Comparison of ENCODE assay signal across 13 mouse cellular contexts in genomic region chr10:80760596-80761524, GRCm38 (mm10). TPM values are rescaled to one million over a fixed set of nuclear protein-coding genes. Genes with fewer than 3 reads are reported as not detected.
DNase-seq lines count a peak whose midpoint lies in the region; ATAC-seq and TF ChIP-seq lines count a peak whose summit lies in the region.
"Had no signal": no experiment of that assay in that cellular context is flagged by ENCODE, and none has a peak within 500 bp of the region (broad histone marks: within the 10 kb centered on the region; RNA-seq: fewer than 3 reads in every experiment).

No protein-coding gene starts in this region.

- H3K9me3 ChIP-seq in intestine, embryonic 15.5 days: no peaks in the 10 kb centered on the region

- no peaks in the 10 kb centered on the region for H3K27me3 ChIP-seq in heart, adult 2 months (ENCODE audit: control insufficient read depth, insufficient read depth, low read length)
- H3K27me3 ChIP-seq in intestine, embryonic 15.5 days (replicated peaks): no peaks in the 10 kb centered on the region
- H3K27me3 ChIP-seq: CH12.LX had no signal

- no peak overlapping the region for H3K9ac ChIP-seq in heart, adult 2 months (ENCODE audit: low read depth, low read length)
- H3K9ac ChIP-seq in intestine, embryonic 15.5 days: peak overlapping the region; percentile 5; the same call in 1 of the 2 replicates
- H3K9ac ChIP-seq: lung, embryonic 14.5 days had no signal

- H3K36me3 ChIP-seq in heart, adult 2 months (ENCODE audit: control insufficient read depth, insufficient read depth, low read length): no peaks in the 10 kb centered on the region
- H3K36me3 ChIP-seq in intestine, embryonic 15.5 days: no peaks in the 10 kb centered on the region; the same call in 1 of the 2 replicates

- peaks cover 34% of the 10 kb centered on the region for H3K4me1 ChIP-seq in heart, adult 2 months (ENCODE audit: control insufficient read depth, insufficient read depth, low read length)
- H3K4me1 ChIP-seq in intestine, embryonic 15.5 days (replicated peaks): peaks cover 45% of the 10 kb centered on the region

- TF ChIP-seq EP300 in heart, adult 2 months (IDR thresholded peaks at IDR 0.05; ENCODE audit: insufficient read depth, low read depth, low read length): no peak

- no peak for TF ChIP-seq CTCF in heart, adult 2 months (IDR thresholded peaks at IDR 0.05)
- no peak for TF ChIP-seq CTCF in layer of hippocampus, adult 2 months (conservative IDR thresholded peaks at IDR 0.05)

- TF ChIP-seq POLR2A in heart, adult 2 months (IDR thresholded peaks at IDR 0.05; ENCODE audit: insufficient read depth, low read depth, low read length): no peak

- H3K4me3 ChIP-seq in heart, adult 2 months: no peak overlapping the region
- no peak overlapping the region for H3K4me3 ChIP-seq in layer of hippocampus, adult 2 months
- no peak overlapping the region for H3K4me3 ChIP-seq in intestine, embryonic 15.5 days (replicated peaks)
- H3K4me3 ChIP-seq: erythroblast, embryonic 14.5 days had no signal

- intact Hi-C loops in heart, adult 2 months (cut with DNase I): no loop called here
- intact Hi-C loops in heart, postnatal 25 days (cut with DNase I): no loop called here
- intact Hi-C loops in left cerebral cortex, postnatal 25 days (cut with DNase I): no loop called here

- peak overlapping the region; percentile 0 for H3K27ac ChIP-seq in heart, adult 2 months
- H3K27ac ChIP-seq in layer of hippocampus, adult 2 months: peak overlapping the region; percentile 28
- 0 out of 2 replicates have a peak overlapping the region, but pooled peaks have one; percentile 32 for H3K27ac ChIP-seq in intestine, embryonic 15.5 days

- peaks cover 10% of the 10 kb centered on the region for H3K79me2 ChIP-seq in heart, adult 2 months (replicated peaks; ENCODE audit: control insufficient read depth, insufficient read depth, low read length)

- no peak for ATAC-seq in intestine, embryonic 15.5 days

- 49% methylated on average over 4 of the region's 4 CpGs for WGBS in heart, adult 2 months
- 76% methylated on average over 4 of the region's 4 CpGs for WGBS in intestine, embryonic 15.5 days

- no peak for DNase-seq in heart, adult 2 months
- DNase-seq in heart, postnatal 25 days (ENCODE audit: low spot score): no peak
- DNase-seq in layer of hippocampus, adult 2 months (ENCODE audit: low spot score in 2 of 2): no peak
- DNase-seq in layer of hippocampus, adult 18-20 months (ENCODE audit: low spot score in 2 of 2): no peak
- peak; percentile 60 for DNase-seq in kidney, postnatal 14 days
- DNase-seq in left cerebral cortex, adult 8-10 months (ENCODE audit: low spot score in 2 of 2): no peak
- no peak for DNase-seq in left cerebral cortex, postnatal 25 days (ENCODE audit: low spot score in 2 of 2)
- DNase-seq: left cerebral cortex, postnatal 4 days; lung, embryonic 14.5 days; spleen, adult 18-20 months had no signal

- H3K4me2 ChIP-seq in intestine, embryonic 15.5 days (replicated peaks): peak overlapping the region; percentile 9; the same call in 1 of the 2 replicates
- H3K4me2 ChIP-seq: lung, embryonic 14.5 days had no signal

RNA-seq across cellular contexts. Expression of gene Dot1l, which starts 5.9 kb away (rescaled TPM):
- 10 to 100 TPM; 18.8 to 19.6 TPM for total RNA-seq in heart, adult 2 months (2021)
- 35.0 and 39.6 TPM in 2 replicates for polyA plus RNA-seq in heart, adult 2 months (2012; rRNA removed)
- total RNA-seq in heart, postnatal 25 days (2021): 10 to 100 TPM; 31.2 to 31.4 TPM
- total RNA-seq in layer of hippocampus, adult 2 months (2021): 10 to 100 TPM; 52.0 to 63.6 TPM
- total RNA-seq in layer of hippocampus, adult 18-20 months (2021): 10 to 100 TPM; 40.6 to 49.6 TPM
- polyA plus RNA-seq in intestine, embryonic 15.5 days (2015; fragmentation: Nextera tagmentation; extraction: Ambion mirVana): 12.0 and 14.2 TPM in 2 replicates
- total RNA-seq in left cerebral cortex, adult 8-10 months (2022): 10 to 100 TPM; 39.0 to 53.1 (median 41.5) TPM
- total RNA-seq in left cerebral cortex, postnatal 25 days (2021): 10 to 100 TPM; 46.5 to 56.0 TPM

RNA-seq across cellular contexts. Expression of gene Ap3d1, which starts 18.8 kb away (rescaled TPM):
- total RNA-seq in heart, adult 2 months (2021): 10 to 100 TPM; 40.2 to 42.6 TPM
- 52.9 and 66.5 TPM in 2 replicates for polyA plus RNA-seq in heart, adult 2 months (2012; rRNA removed)
- 10 to 100 TPM; 39.8 to 44.2 TPM for total RNA-seq in heart, postnatal 25 days (2021)
- 100 to 1,000 TPM; 145 to 153 TPM for total RNA-seq in layer of hippocampus, adult 2 months (2021)
- 100 to 1,000 TPM; 138 TPM for total RNA-seq in layer of hippocampus, adult 18-20 months (2021)
- 70.5 and 71.4 TPM in 2 replicates for polyA plus RNA-seq in intestine, embryonic 15.5 days (2015; fragmentation: Nextera tagmentation; extraction: Ambion mirVana)
- total RNA-seq in left cerebral cortex, adult 8-10 months (2022): 100 to 1,000 TPM; 126 to 147 (median 139) TPM
- 100 to 1,000 TPM; 142 to 145 TPM for total RNA-seq in left cerebral cortex, postnatal 25 days (2021)

RNA-seq across cellular contexts. Expression of gene Sf3a2, which starts 37.1 kb away (rescaled TPM):
- total RNA-seq in heart, adult 2 months (2021): 10 to 100 TPM; 27.3 to 30.4 TPM
- 18.4 and 19.7 TPM in 2 replicates for polyA plus RNA-seq in heart, adult 2 months (2012; rRNA removed)
- 10 to 100 TPM; 29.6 to 29.9 TPM for total RNA-seq in heart, postnatal 25 days (2021)
- total RNA-seq in layer of hippocampus, adult 2 months (2021): 10 to 100 TPM; 51.7 to 55.1 TPM
- 10 to 100 TPM; 52.3 to 57.3 TPM for total RNA-seq in layer of hippocampus, adult 18-20 months (2021)
- 63.7 and 69.7 TPM in 2 replicates for polyA plus RNA-seq in intestine, embryonic 15.5 days (2015; fragmentation: Nextera tagmentation; extraction: Ambion mirVana)
- total RNA-seq in left cerebral cortex, adult 8-10 months (2022): 10 to 100 TPM; 35.5 to 53.7 (median 46.1) TPM
- 10 to 100 TPM; 43.9 to 50.3 TPM for total RNA-seq in left cerebral cortex, postnatal 25 days (2021)

RNA-seq across cellular contexts. Expression of gene Plekhj1, which starts 37.6 kb away (rescaled TPM):
- 10 to 100 TPM; 29.7 to 33.0 TPM for total RNA-seq in heart, adult 2 months (2021)
- 28.9 and 33.2 TPM in 2 replicates for polyA plus RNA-seq in heart, adult 2 months (2012; rRNA removed)
- 10 to 100 TPM; 27.4 to 29.7 TPM for total RNA-seq in heart, postnatal 25 days (2021)
- total RNA-seq in layer of hippocampus, adult 2 months (2021): 10 to 100 TPM; 68.4 to 76.3 TPM
- 10 to 100 TPM; 63.3 to 71.2 TPM for total RNA-seq in layer of hippocampus, adult 18-20 months (2021)
- 132 and 133 TPM in 2 replicates for polyA plus RNA-seq in intestine, embryonic 15.5 days (2015; fragmentation: Nextera tagmentation; extraction: Ambion mirVana)
- total RNA-seq in left cerebral cortex, adult 8-10 months (2022): 10 to 100 TPM; 61.3 to 74.5 (median 66.4) TPM
- 10 to 100 TPM; 57.5 to 62.4 TPM for total RNA-seq in left cerebral cortex, postnatal 25 days (2021)

RNA-seq across cellular contexts. Expression of gene Amh, which starts 44.2 kb away (rescaled TPM):
- under 1 TPM; 0.18 TPM for total RNA-seq in heart, adult 2 months (2021)
- polyA plus RNA-seq in heart, adult 2 months (2012; rRNA removed): 0.15 and 0.25 TPM in 2 replicates
- under 1 TPM; 0.39 TPM for total RNA-seq in heart, postnatal 25 days (2021)
- total RNA-seq in layer of hippocampus, adult 2 months (2021): 1 to 10 TPM; 2.7 to 5.3 TPM
- total RNA-seq in layer of hippocampus, adult 18-20 months (2021): 1 to 10 TPM; 3.3 to 3.6 TPM
- polyA plus RNA-seq in intestine, embryonic 15.5 days (2015; fragmentation: Nextera tagmentation; extraction: Ambion mirVana): not detected in 2 replicates
- 1 to 10 TPM; 1.1 to 2.2 (median 1.7) TPM for total RNA-seq in left cerebral cortex, adult 8-10 months (2022)
- 1 to 10 TPM; 1.6 to 2.7 TPM for total RNA-seq in left cerebral cortex, postnatal 25 days (2021)
